Mouse (Mus musculus) cortical plate, adult 2 months (tissue): ENCODE results near the gene Fkbp4. TPM values are rescaled to one million over a fixed set of nuclear protein-coding genes. Genes with fewer than 3 reads are reported as not detected.

Source experiments
- H3K27ac ChIP-seq: fragments of 200-500 bp; 2 replicates; pipeline ENCODE4 v1.5.1; 2012; ENCODE audit warnings: low read length, control low read depth, inconsistent platforms; ENCODE audit not compliant: insufficient read depth
- H3K4me1 ChIP-seq: fragments of 200-500 bp; 2 replicates; pipeline ENCODE4 v1.6.1; 2011; ENCODE audit warnings: low read length; ENCODE audit not compliant: control insufficient read depth, insufficient read depth
- H3K4me3 ChIP-seq: fragments of 200-500 bp; 2 replicates; pipeline ENCODE4 v1.5.1; 2011; ENCODE audit warnings: mild to moderate bottlenecking, low read length, control low read depth; ENCODE audit not compliant: insufficient read depth
- CTCF ChIP-seq: fragments of 200-500 bp; IDR thresholded peaks from 2 replicates; pipeline ENCODE4 v1.5.1; 2011; ENCODE audit warnings: mild to moderate bottlenecking, control low read depth, low read length; ENCODE audit not compliant: insufficient read depth; ENCODE audit errors: extremely low read depth
- POLR2A ChIP-seq: fragments of 200-500 bp; IDR thresholded peaks from 2 replicates; pipeline ENCODE4 v1.6.1; 2011; ENCODE audit warnings: mild to moderate bottlenecking, low read length, control low read depth; ENCODE audit not compliant: insufficient read depth; ENCODE audit errors: extremely low read depth
- polyA plus RNA-seq: library from polyadenylated mRNA; depleted of rRNA; stranded (reverse); fragments of >200 nt; gene quantifications from 2 replicates; pipeline ENCODE4 v1.2.3, GENCODE M21; 2012; rRNA removed

Gene Fkbp4
- 116 and 118 TPM in 2 replicates for polyA plus RNA-seq

- no peaks in the 10 kb centered on the region; the same call in 1 of the 2 replicates for H3K4me1 ChIP-seq
- H3K4me3 ChIP-seq: peak within 1 kb of the TSS; percentile 88
- peak within 1 kb of the TSS; percentile 79 for H3K27ac ChIP-seq
- TF ChIP-seq CTCF (no peak), POLR2A (peak; percentile 67; the same call in 1 of the 2 replicates)
Measured at GRCm38 (mm10) chr6:128438317-128438870, at the start of gene Fkbp4. Fkbp4 (minus strand) TSS chr6:128438677.

DNA sequence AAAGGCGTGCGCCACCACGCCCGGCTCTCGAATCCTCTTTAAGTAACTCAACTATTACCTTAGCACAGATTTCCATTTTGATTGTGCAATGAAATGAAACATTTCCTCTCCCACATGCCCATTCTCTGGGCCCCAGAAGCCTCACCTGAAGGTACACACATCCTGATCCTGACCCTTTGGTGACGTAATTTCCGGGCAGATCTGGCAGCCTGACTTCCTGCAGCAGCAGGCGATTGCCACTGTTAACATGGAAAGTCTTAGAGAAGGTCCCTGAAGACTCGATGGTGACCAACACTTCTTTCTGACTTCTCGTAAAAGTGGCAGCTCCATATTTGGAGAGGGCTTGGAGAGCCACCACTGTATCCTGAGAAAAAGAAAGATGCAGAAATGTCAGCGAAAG is 49.3 kb upstream of the Fkbp4 start:
- Histone ChIP-seq H3K4me1 (no peaks in the 10 kb centered on the region), H3K27ac (no peak overlapping the region), H3K4me3 (no peak overlapping the region)
- no peak for TF ChIP-seq CTCF
- TF ChIP-seq POLR2A: no peak

DNA sequence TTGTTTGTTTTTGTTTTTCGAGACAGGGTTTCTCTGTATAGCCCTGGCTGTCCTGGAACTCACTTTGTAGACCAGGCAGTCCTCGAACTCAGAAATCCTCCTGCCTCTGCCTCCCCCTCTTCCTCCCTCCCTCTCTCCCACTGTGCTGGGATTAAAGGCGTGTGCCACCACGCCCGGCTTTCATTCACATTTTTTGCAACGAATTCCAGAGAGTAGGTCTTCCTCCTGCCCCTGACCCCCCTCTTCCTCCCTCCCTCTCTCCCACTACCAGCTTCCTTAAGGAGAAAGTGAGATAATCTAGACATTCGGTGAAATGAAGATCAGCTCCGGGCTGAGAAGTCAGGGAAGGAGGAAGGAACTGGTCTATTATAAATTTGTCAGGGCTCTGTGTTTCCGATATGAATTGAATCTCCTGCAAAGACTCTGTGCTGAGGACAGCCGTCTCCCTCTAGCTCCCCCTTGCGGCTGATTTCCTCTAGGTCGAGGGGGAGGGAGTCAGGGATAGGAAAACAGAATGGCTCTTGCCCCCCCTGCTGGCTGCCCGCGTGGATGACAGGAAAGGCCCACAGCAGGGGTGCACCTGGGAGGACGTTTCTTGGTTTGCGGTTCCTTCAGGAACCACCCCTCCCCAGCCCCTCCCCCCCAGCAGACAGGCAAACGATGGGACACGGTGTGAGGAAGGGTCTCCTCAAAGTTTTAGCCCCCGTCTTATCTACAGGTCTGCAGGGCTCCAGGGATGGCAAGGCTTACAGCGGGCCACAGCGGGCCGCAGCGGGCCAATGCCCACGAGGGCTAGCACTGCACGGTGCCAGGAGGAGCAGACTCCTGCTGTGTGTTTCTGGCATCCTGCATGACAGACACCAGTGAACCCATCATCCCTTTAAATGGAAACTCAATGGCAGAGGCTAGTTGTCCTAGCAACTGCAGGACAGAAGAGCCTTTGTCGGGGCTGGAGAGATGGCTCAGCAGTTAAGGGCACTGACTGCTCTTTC is 41.3 kb upstream of the Fkbp4 start:
- Histone ChIP-seq H3K4me1 (no peaks in the 10 kb centered on the region), H3K4me3 (no peak overlapping the region), H3K27ac (no peak overlapping the region)
- TF ChIP-seq CTCF (peak; percentile 100), POLR2A (no peak)

DNA sequence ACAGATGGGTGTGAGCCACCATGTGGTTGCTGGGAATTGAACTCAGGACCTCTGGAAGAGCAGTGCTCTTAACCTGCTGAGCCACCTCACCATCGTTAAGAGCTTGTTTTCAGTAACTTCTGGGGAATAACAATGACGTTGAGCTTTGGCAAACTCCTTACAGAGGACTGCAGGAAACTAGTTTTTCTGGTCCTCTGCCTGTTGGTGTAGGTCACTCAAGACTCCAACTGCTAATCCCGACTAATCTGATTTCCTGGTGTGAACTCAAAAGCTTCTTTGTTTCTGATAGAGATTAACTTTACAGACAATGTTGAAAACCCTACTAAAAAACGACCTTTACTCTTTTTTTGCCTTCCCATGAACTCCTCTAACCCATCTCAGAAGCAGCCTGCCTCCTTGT is 39.0 kb upstream of the Fkbp4 start:
- no peak for TF ChIP-seq POLR2A
- no peak for TF ChIP-seq CTCF
- Histone ChIP-seq H3K4me3 (no peak overlapping the region), H3K4me1 (no peaks in the 10 kb centered on the region)

DNA sequence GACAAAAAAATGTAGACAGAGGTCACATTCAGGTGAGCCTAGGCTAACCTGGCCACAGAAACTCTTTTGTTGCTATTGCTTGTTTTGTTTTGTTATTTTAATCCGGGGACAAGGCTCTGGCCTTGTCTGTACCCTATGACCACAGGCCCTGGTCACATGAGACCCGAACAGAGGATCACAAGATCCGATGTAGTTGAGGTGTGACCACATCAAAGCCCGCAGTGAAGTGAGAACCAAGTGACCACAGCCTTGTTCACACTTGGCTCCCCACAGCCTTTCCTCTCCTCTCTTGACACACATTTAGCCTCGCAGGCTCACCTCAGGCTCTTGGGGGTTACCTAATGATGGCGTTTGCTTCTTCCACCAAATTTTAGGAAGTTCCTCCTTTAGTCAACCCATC is 35.6 kb upstream of the Fkbp4 start:
- TF ChIP-seq POLR2A (no peak), CTCF (no peak)
- no peak overlapping the region for H3K4me3 ChIP-seq
- H3K27ac ChIP-seq: no peak overlapping the region
- H3K4me1 ChIP-seq: no peaks in the 10 kb centered on the region

More for the DNA sequence above, 39.0 kb upstream of the Fkbp4 start:
- H3K27ac ChIP-seq: no peak overlapping the region

DNA sequence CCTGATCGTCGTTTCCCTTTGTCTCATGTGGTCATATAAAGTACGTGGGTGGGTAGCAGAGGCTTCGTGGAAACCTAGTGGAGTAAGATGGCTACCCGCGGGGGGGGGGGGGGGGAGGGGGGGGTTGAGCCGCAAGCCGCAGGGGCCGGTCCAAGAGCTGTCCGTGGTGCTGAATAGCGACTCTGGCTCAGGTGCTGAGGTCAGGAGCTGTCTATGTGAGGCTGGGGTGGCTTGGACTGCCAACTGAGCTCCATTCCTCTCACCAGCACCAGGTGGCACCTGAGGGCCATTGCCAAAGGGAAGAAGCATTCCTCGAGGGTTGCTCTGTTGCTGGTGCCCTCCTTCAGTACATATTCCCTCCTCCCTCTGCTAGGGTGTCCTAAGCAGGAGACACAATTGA is 31.0 kb upstream of the Fkbp4 start:
- Histone ChIP-seq H3K4me1 (no peaks in the 10 kb centered on the region), H3K4me3 (no peak overlapping the region), H3K27ac (no peak overlapping the region)
- TF ChIP-seq CTCF (peak; percentile 19; the same call in 1 of the 2 replicates), POLR2A (no peak)

- Histone ChIP-seq H3K4me1 (no peaks in the 10 kb centered on the region), H3K4me3 (no peak overlapping the region), H3K27ac (no peak overlapping the region)
- TF ChIP-seq POLR2A (no peak), CTCF (no peak)
Measured at GRCm38 (mm10) chr6:128467298-128467697, 28.8 kb upstream of the Fkbp4 start.

GRCm38 (mm10) chr6:128466563-128466962 is 28.1 kb upstream of the Fkbp4 start:
- no peak for TF ChIP-seq CTCF
- no peak for TF ChIP-seq POLR2A
- no peaks in the 10 kb centered on the region for H3K4me1 ChIP-seq
- H3K4me3 ChIP-seq: no peak overlapping the region
- no peak overlapping the region for H3K27ac ChIP-seq

DNA sequence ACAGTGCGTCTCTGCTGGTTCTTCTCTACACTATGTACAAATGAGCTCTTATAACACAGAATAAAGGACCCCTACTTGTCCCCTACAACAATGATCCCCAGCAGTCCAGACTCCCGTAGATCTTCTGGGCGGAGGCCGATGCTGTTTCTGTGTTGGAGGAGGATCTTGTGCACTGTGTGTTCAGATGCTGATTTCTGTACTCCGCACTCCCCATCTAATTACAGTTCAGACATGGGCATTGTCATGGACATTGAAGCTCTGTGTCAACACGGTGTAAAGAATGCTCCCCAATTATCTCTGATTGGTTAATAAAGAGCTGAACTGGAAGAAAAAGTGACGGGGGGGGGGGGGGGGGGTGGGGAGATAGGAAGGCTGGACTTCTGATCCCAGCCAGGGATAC is 27.6 kb upstream of the Fkbp4 start:
- no peak overlapping the region for H3K27ac ChIP-seq

DNA sequence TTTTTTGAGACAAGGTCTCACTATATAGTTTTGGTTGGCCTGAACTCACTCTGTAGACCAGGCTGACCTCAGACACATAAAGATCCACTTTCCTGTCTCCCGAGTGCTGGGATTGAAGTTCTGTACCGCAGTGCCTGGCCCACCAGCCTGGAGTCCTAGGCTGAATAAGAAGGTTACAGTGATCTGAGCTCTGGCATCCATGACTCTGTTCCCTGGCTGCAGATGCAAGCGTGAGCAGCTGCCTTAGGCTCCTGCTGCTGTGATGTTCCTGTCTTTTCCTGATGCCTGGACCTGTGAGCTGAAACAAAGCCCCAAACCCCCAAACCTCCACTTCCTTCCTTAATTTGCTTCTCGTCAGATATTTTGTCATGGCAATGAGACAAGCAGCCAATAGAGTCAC is 26.5 kb upstream of the Fkbp4 start:
- TF ChIP-seq CTCF: no peak
- no peak for TF ChIP-seq POLR2A
- Histone ChIP-seq H3K27ac (no peak overlapping the region), H3K4me1 (no peaks in the 10 kb centered on the region)

More for the DNA sequence above, 27.6 kb upstream of the Fkbp4 start:
- TF ChIP-seq CTCF (no peak), POLR2A (no peak)
- Histone ChIP-seq H3K4me3 (no peak overlapping the region), H3K4me1 (no peaks in the 10 kb centered on the region)

DNA sequence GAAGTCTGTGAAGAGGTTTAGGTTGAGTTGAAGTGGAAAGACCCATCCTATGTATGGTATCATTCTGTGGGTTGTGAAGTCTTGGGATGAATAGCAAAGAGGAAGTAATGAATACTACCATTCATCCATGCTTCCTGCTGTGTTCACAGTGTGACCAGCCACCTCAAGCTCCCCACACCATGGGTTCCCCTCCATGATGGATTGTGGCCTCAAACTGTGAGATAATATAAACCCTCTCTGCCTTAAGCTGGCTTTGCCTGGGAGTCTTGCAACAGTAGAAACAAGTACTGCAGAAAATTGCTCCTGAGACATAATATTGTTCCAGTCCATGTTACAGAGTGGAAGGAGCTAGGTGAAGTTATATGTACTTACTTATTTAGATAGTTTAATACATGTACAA is 23.1 kb upstream of the Fkbp4 start:
- TF ChIP-seq CTCF (no peak), POLR2A (no peak)
- no peak overlapping the region for H3K27ac ChIP-seq
- H3K4me3 ChIP-seq: no peak overlapping the region
- H3K4me1 ChIP-seq: no peaks in the 10 kb centered on the region

More for the DNA sequence above, 26.5 kb upstream of the Fkbp4 start:
- no peak overlapping the region for H3K4me3 ChIP-seq
